Comparison of ENCODE assay signal across 9 mouse cellular contexts in genomic region chr19:5428083-5428482, GRCm38 (mm10). TPM values are rescaled to one million over a fixed set of nuclear protein-coding genes. Genes with fewer than 3 reads are reported as not detected.
A peak's percentile ranks its signal among the peaks of the same experiment; 100 is the strongest.
DNase-seq lines count a peak whose midpoint lies in the region; ATAC-seq and TF ChIP-seq lines count a peak whose summit lies in the region.
"Had no signal": no experiment of that assay in that cellular context is flagged by ENCODE, and none has a peak within 500 bp of the region (broad histone marks: within the 10 kb centered on the region; RNA-seq: fewer than 3 reads in every experiment).

No protein-coding gene starts in this region.

- peak; percentile 69 for TF ChIP-seq CTCF in lung, postnatal 0 days (IDR thresholded peaks at IDR 0.05)
- no peak for TF ChIP-seq CTCF in lung, adult 2 months (IDR thresholded peaks at IDR 0.05; ENCODE audit: insufficient read depth, low read length)

- no peak for ATAC-seq in forebrain, embryonic 14.5 days
- no peak for ATAC-seq in forebrain, embryonic 15.5 days (replicated peaks)
- ATAC-seq in lung, postnatal 0 days, result no peak

- no peak overlapping the region for H3K27ac ChIP-seq in forebrain, embryonic 14.5 days (ENCODE audit: low read depth, low read length)
- no peak overlapping the region for H3K27ac ChIP-seq in forebrain, embryonic 15.5 days (replicated peaks)
- no peak overlapping the region for H3K27ac ChIP-seq in lung, postnatal 0 days (ENCODE audit: low read length)
- H3K27ac ChIP-seq: neural tube, embryonic 13.5 days had no signal

- H3K36me3 ChIP-seq in forebrain, embryonic 14.5 days (ENCODE audit: control insufficient read depth, insufficient read depth, low read length), result peaks cover 14% of the 10 kb centered on the region
- H3K36me3 ChIP-seq in forebrain, embryonic 15.5 days, result peaks cover 6% of the 10 kb centered on the region
- H3K36me3 ChIP-seq in lung, postnatal 0 days (ENCODE audit: insufficient read depth, low read length), result peaks cover 4% of the 10 kb centered on the region; the same call in 1 of the 2 replicates

- peaks cover 16% of the 10 kb centered on the region for H3K4me1 ChIP-seq in forebrain, embryonic 14.5 days (ENCODE audit: control insufficient read depth, insufficient read depth, low read length)
- H3K4me1 ChIP-seq in forebrain, embryonic 15.5 days, result peaks cover 28% of the 10 kb centered on the region
- peaks cover 20% of the 10 kb centered on the region for H3K4me1 ChIP-seq in lung, postnatal 0 days (ENCODE audit: insufficient read depth, low read depth, low read length)
- peaks cover 22% of the 10 kb centered on the region for H3K4me1 ChIP-seq in lung, adult 2 months (ENCODE audit: control insufficient read depth, insufficient read depth, low read length)

- no peak overlapping the region for H3K9ac ChIP-seq in forebrain, embryonic 14.5 days (ENCODE audit: low read length)
- no peak overlapping the region for H3K9ac ChIP-seq in forebrain, embryonic 15.5 days (replicated peaks)
- H3K9ac ChIP-seq in lung, postnatal 0 days (replicated peaks; ENCODE audit: low read depth), result no peak overlapping the region
- H3K9ac ChIP-seq: neural tube, embryonic 13.5 days had no signal

- WGBS in forebrain, embryonic 14.5 days, result 91% methylated on average over 2 of the region's 2 CpGs
- WGBS in forebrain, embryonic 15.5 days, result 92% methylated on average over 2 of the region's 2 CpGs
- WGBS in lung, postnatal 0 days, result 80% methylated on average over 2 of the region's 2 CpGs
- 78% methylated on average over 2 of the region's 2 CpGs for WGBS in lung, adult 2 months

- H3K27me3 ChIP-seq in forebrain, embryonic 14.5 days (replicated peaks; ENCODE audit: control insufficient read depth, insufficient read depth, low read length), result no peaks in the 10 kb centered on the region
- H3K27me3 ChIP-seq in forebrain, embryonic 15.5 days, result no peaks in the 10 kb centered on the region
- H3K27me3 ChIP-seq in lung, postnatal 0 days (replicated peaks; ENCODE audit: insufficient read depth, low read length), result no peaks in the 10 kb centered on the region
- H3K27me3 ChIP-seq: neural tube, embryonic 13.5 days had no signal

- TF ChIP-seq EP300 in lung, postnatal 0 days (IDR thresholded peaks at IDR 0.05), result no peak

- H3K4me3 ChIP-seq in forebrain, embryonic 14.5 days (ENCODE audit: low read depth, low read length), result no peak overlapping the region
- H3K4me3 ChIP-seq in forebrain, embryonic 15.5 days, result no peak overlapping the region
- no peak overlapping the region for H3K4me3 ChIP-seq in lung, postnatal 0 days (ENCODE audit: low read depth, low read length)
- H3K4me3 ChIP-seq in lung, adult 2 months (replicated peaks; ENCODE audit: extremely low read depth, low read depth, low read length), result no peak overlapping the region
- H3K4me3 ChIP-seq: neural tube, embryonic 13.5 days had no signal

- peak; percentile 47 for DNase-seq in forebrain, embryonic 14.5 days (ENCODE audit: low spot score)
- DNase-seq in lung, postnatal 0 days (ENCODE audit: low spot score), result peak; percentile 80
- no peak for DNase-seq in lung, adult 2 months
- peak; percentile 80 for DNase-seq in adipocyte (ENCODE audit: low spot score)
- DNase-seq in naive thymus-derived CD4-positive, alpha-beta T cell, adult 2 months (ENCODE audit: low read depth), result peak; percentile 69
- DNase-seq in layer of hippocampus, postnatal 14 days (ENCODE audit: low spot score in 2 of 2), result no peak
- no peak for DNase-seq in yolk sac, embryonic 10.5 days (ENCODE audit: low spot score)

- no peak for TF ChIP-seq POLR2A in lung, adult 2 months (IDR thresholded peaks at IDR 0.05; ENCODE audit: borderline replicate concordance, extremely low read depth, low read depth, low read length)

- no peak overlapping the region for H3K4me2 ChIP-seq in forebrain, embryonic 14.5 days (ENCODE audit: low read length)
- no peak overlapping the region for H3K4me2 ChIP-seq in forebrain, embryonic 15.5 days (replicated peaks)
- no peak overlapping the region for H3K4me2 ChIP-seq in lung, postnatal 0 days (replicated peaks; ENCODE audit: low read depth, low read length)
- H3K4me2 ChIP-seq: neural tube, embryonic 13.5 days had no signal

- no peaks in the 10 kb centered on the region for H3K9me3 ChIP-seq in forebrain, embryonic 14.5 days (replicated peaks; ENCODE audit: control insufficient read depth, low read length)
- no peaks in the 10 kb centered on the region for H3K9me3 ChIP-seq in forebrain, embryonic 15.5 days
- no peaks in the 10 kb centered on the region for H3K9me3 ChIP-seq in lung, postnatal 0 days (ENCODE audit: low read length)
- H3K9me3 ChIP-seq: neural tube, embryonic 13.5 days had no signal

RNA-seq across cellular contexts. Expression of gene AI837181, which starts 3.1 kb away (rescaled TPM):
- polyA plus RNA-seq in forebrain, embryonic 14.5 days (2014; fragmentation: Nextera tagmentation; extraction: Ambion mirVana), result 36.7 and 46.9 TPM in 2 replicates
- polyA plus RNA-seq in forebrain, embryonic 15.5 days (2015; fragmentation: Nextera tagmentation; extraction: Ambion mirVana), result 66.5 TPM in 2 replicates
- 61.7 and 63.6 TPM in 2 replicates for polyA plus RNA-seq in lung, postnatal 0 days (2015; fragmentation: Nextera tagmentation; extraction: Ambion mirVana)
- polyA plus RNA-seq in lung, adult 2 months (2012; rRNA removed), result 85.2 and 86.7 TPM in 2 replicates
- total RNA-seq in layer of hippocampus, postnatal 14 days (2021), result 10 to 100 TPM; 63.0 to 63.6 TPM

RNA-seq across cellular contexts. Expression of gene Drap1, which starts 3.3 kb away (rescaled TPM):
- 255 and 263 TPM in 2 replicates for polyA plus RNA-seq in forebrain, embryonic 14.5 days (2014; fragmentation: Nextera tagmentation; extraction: Ambion mirVana)
- 306 and 315 TPM in 2 replicates for polyA plus RNA-seq in forebrain, embryonic 15.5 days (2015; fragmentation: Nextera tagmentation; extraction: Ambion mirVana)
- polyA plus RNA-seq in lung, postnatal 0 days (2015; fragmentation: Nextera tagmentation; extraction: Ambion mirVana), result 352 and 379 TPM in 2 replicates
- 151 and 176 TPM in 2 replicates for polyA plus RNA-seq in lung, adult 2 months (2012; rRNA removed)
- total RNA-seq in layer of hippocampus, postnatal 14 days (2021), result 100 to 1,000 TPM; 269 to 270 TPM

RNA-seq across cellular contexts. Expression of gene Fosl1, which starts 19.3 kb away (rescaled TPM):
- not detected in 2 replicates for polyA plus RNA-seq in forebrain, embryonic 14.5 days (2014; fragmentation: Nextera tagmentation; extraction: Ambion mirVana)
- not detected in 2 replicates for polyA plus RNA-seq in forebrain, embryonic 15.5 days (2015; fragmentation: Nextera tagmentation; extraction: Ambion mirVana)
- 0.31 TPM in 1 of 2 replicates, not detected in the other for polyA plus RNA-seq in lung, postnatal 0 days (2015; fragmentation: Nextera tagmentation; extraction: Ambion mirVana)
- polyA plus RNA-seq in lung, adult 2 months (2012; rRNA removed), result 0.34 and 0.36 TPM in 2 replicates
- total RNA-seq in layer of hippocampus, postnatal 14 days (2021), result not detected

RNA-seq across cellular contexts. Expression of gene Tsga10ip, which starts 25.8 kb away (rescaled TPM):
- polyA plus RNA-seq in forebrain, embryonic 14.5 days (2014; fragmentation: Nextera tagmentation; extraction: Ambion mirVana), result not detected in 2 replicates
- polyA plus RNA-seq in forebrain, embryonic 15.5 days (2015; fragmentation: Nextera tagmentation; extraction: Ambion mirVana), result 0.10 TPM in 1 of 2 replicates, not detected in the other
- polyA plus RNA-seq in lung, postnatal 0 days (2015; fragmentation: Nextera tagmentation; extraction: Ambion mirVana), result 1.1 TPM in 2 replicates
- not detected in 2 replicates for polyA plus RNA-seq in lung, adult 2 months (2012; rRNA removed)
- total RNA-seq in layer of hippocampus, postnatal 14 days (2021), result under 1 TPM in 1 of 2 experiments, not detected in 1; 0.67 TPM

RNA-seq across cellular contexts. Expression of gene Ccdc85b, which starts 29.6 kb away (rescaled TPM):
- polyA plus RNA-seq in forebrain, embryonic 14.5 days (2014; fragmentation: Nextera tagmentation; extraction: Ambion mirVana), result 5.9 and 6.4 TPM in 2 replicates
- 10.7 and 11.4 TPM in 2 replicates for polyA plus RNA-seq in forebrain, embryonic 15.5 days (2015; fragmentation: Nextera tagmentation; extraction: Ambion mirVana)
- 14.4 and 18.0 TPM in 2 replicates for polyA plus RNA-seq in lung, postnatal 0 days (2015; fragmentation: Nextera tagmentation; extraction: Ambion mirVana)
- polyA plus RNA-seq in lung, adult 2 months (2012; rRNA removed), result 15.8 and 17.0 TPM in 2 replicates
- total RNA-seq in layer of hippocampus, postnatal 14 days (2021), result 10 to 100 TPM; 29.9 to 31.8 TPM

Comparison
In these comparisons a context has a peak if more than half of its experiments do, and no peak if none do; other contexts are left out.
1. DNase-seq: peak in forebrain, embryonic 14.5 days (single experiment), lung, postnatal 0 days (single experiment), adipocyte (single experiment) and naive thymus-derived CD4-positive, alpha-beta T cell, adult 2 months (single experiment); none in lung, adult 2 months (single experiment), layer of hippocampus, postnatal 14 days (0 of 2) and yolk sac, embryonic 10.5 days (single experiment).